Mouse (Mus musculus): ENCODE measurements around the gene Ppp1r3e. TPM values are rescaled to one million over a fixed set of nuclear protein-coding genes. Genes with fewer than 3 reads are reported as not detected.

Ppp1r3e gene
- polyA plus RNA-seq, 1 experiment: 5.4 TPM

- Histone ChIP-seq H3K4me3 (ENCODE audit: control insufficient read depth, low read depth, low read length) (no peak overlapping the region), H3K27ac (ENCODE audit: control insufficient read depth, insufficient read depth, low read depth, low read length) (no peak overlapping the region), H3K36me3 (ENCODE audit: control insufficient read depth, insufficient read depth, low read length) (no peaks in the 10 kb centered on the region), H3K27me3 (ENCODE audit: control insufficient read depth, insufficient read depth, low read length) (no peaks in the 10 kb centered on the region), H3K4me1 (ENCODE audit: control insufficient read depth, insufficient read depth, low read length) (no peaks in the 10 kb centered on the region)
- no peak for TF ChIP-seq POLR2A (IDR thresholded peaks at IDR 0.05; ENCODE audit: control insufficient read depth, low read depth, low read length)
- no peak for TF ChIP-seq CTCF (IDR thresholded peaks at IDR 0.05; ENCODE audit: control insufficient read depth, insufficient read depth, insufficient replicate concordance, low read depth, low read length)
These were observed 53.6 kb downstream of the Ppp1r3e start for GRCm38 (mm10) chr14:54823716-54824115.

Other genes starting within 250 kb of the Ppp1r3e start
- not detected in 2 replicates for gene Gm17606, start 236.6 kb downstream of the Ppp1r3e start, polyA plus RNA-seq (2012; rRNA removed)
- gene Cdh24, start 236.2 kb downstream of the Ppp1r3e start, polyA plus RNA-seq (2012; rRNA removed): 9.9 and 10.2 TPM in 2 replicates
- gene 1700123O20Rik, start 191.3 kb downstream of the Ppp1r3e start, polyA plus RNA-seq (2012; rRNA removed): 38.6 and 47.0 TPM in 2 replicates
- gene Acin1, start 190.6 kb downstream of the Ppp1r3e start, polyA plus RNA-seq (2012; rRNA removed): 117 and 121 TPM in 2 replicates
- gene Gm29776, start 178.7 kb downstream of the Ppp1r3e start, polyA plus RNA-seq (2012; rRNA removed): 0.22 and 0.32 TPM in 2 replicates
- gene Cebpe, start 165.4 kb downstream of the Ppp1r3e start, polyA plus RNA-seq (2012; rRNA removed): 0.22 and 0.32 TPM in 2 replicates
- 18.8 and 27.5 TPM in 2 replicates for gene Slc7a8, start 95.6 kb downstream of the Ppp1r3e start, polyA plus RNA-seq (2012; rRNA removed)
- 9.1 and 9.5 TPM in 2 replicates for gene Rnf212b, start 63.4 kb downstream of the Ppp1r3e start, polyA plus RNA-seq (2012; rRNA removed)
- gene Homez, start 6.6 kb downstream of the Ppp1r3e start, polyA plus RNA-seq (2012; rRNA removed): 94.0 and 97.4 TPM in 2 replicates
- gene Bcl2l2, start 5.8 kb upstream of the Ppp1r3e start, polyA plus RNA-seq (2012; rRNA removed): 29.4 and 31.2 TPM in 2 replicates
- 2.0 and 2.2 TPM in 2 replicates for gene Gm20521, start 5.9 kb upstream of the Ppp1r3e start, polyA plus RNA-seq (2012; rRNA removed)
- gene Pabpn1, start 14.9 kb upstream of the Ppp1r3e start, polyA plus RNA-seq (2012; rRNA removed): 341 and 429 TPM in 2 replicates
- 27.3 and 27.8 TPM in 2 replicates for gene Slc22a17, start 35.6 kb upstream of the Ppp1r3e start, polyA plus RNA-seq (2012; rRNA removed)
- 1.6 and 1.7 TPM in 2 replicates for gene Efs, start 48.6 kb upstream of the Ppp1r3e start, polyA plus RNA-seq (2012; rRNA removed)
- gene Il25, start 55.1 kb upstream of the Ppp1r3e start, polyA plus RNA-seq (2012; rRNA removed): not detected in 2 replicates
- gene Cmtm5, start 58.7 kb upstream of the Ppp1r3e start, polyA plus RNA-seq (2012; rRNA removed): not detected in 2 replicates
- 0.40 and 1.4 TPM in 2 replicates for gene Myh6, start 89.4 kb upstream of the Ppp1r3e start, polyA plus RNA-seq (2012; rRNA removed)
- gene Gm17428, start 99.4 kb upstream of the Ppp1r3e start, polyA plus RNA-seq (2012; rRNA removed): not detected in 2 replicates
- gene Myh7, start 117.1 kb upstream of the Ppp1r3e start, polyA plus RNA-seq (2012; rRNA removed): 0.75 and 1.9 TPM in 2 replicates
- gene Ngdn, start 137.9 kb upstream of the Ppp1r3e start, polyA plus RNA-seq (2012; rRNA removed): 10.6 and 13.1 TPM in 2 replicates
- 3.8 and 4.4 TPM in 2 replicates for gene Zfhx2, start 214.8 kb upstream of the Ppp1r3e start, polyA plus RNA-seq (2012; rRNA removed)
- 4.6 and 4.9 TPM in 2 replicates for gene Thtpa, start 217.2 kb upstream of the Ppp1r3e start, polyA plus RNA-seq (2012; rRNA removed)
- gene Ap1g2, start 229.0 kb upstream of the Ppp1r3e start, polyA plus RNA-seq (2012; rRNA removed): 3.0 and 4.0 TPM in 2 replicates
- 6.6 and 7.4 TPM in 2 replicates for gene Jph4, start 239.4 kb upstream of the Ppp1r3e start, polyA plus RNA-seq (2012; rRNA removed)